Mouse (Mus musculus) bone marrow, adult 2 months (tissue): Measurements from ENCODE around the gene Mapk14. TPM values are rescaled to one million over a fixed set of nuclear protein-coding genes. Genes with fewer than 3 reads are reported as not detected.
"Not testable (repeated sequence)": the region's sequence is repeated elsewhere in the genome, so short reads cannot be mapped to it uniquely, and the experiment has no call there.

Experiments
- H3K27ac ChIP-seq: fragments of 200-500 bp; 2 replicates; pipeline ENCODE4 v1.5.1; 2012; ENCODE audit warnings: low read depth, mild to moderate bottlenecking, control low read depth, inconsistent platforms, low read length; ENCODE audit not compliant: control insufficient read depth, poor library complexity, insufficient read depth
- H3K4me1 ChIP-seq: fragments of 200-500 bp; 2 replicates; pipeline ENCODE4 v1.6.1; 2011; ENCODE audit warnings: low read length; ENCODE audit not compliant: control insufficient read depth, insufficient read depth
- H3K4me3 ChIP-seq: fragments of 200-500 bp; replicated peaks from 2 replicates; pipeline ENCODE3; 2011; ENCODE audit warnings: mild to moderate bottlenecking, low read depth, low read length, control low read depth; ENCODE audit not compliant: control insufficient read depth
- CTCF ChIP-seq: fragments of 200-500 bp; IDR thresholded peaks from 2 replicates; pipeline ENCODE4 v1.5.1; 2011; ENCODE audit warnings: low read length, control low read depth; ENCODE audit not compliant: control insufficient read depth, insufficient read depth
- POLR2A ChIP-seq: fragments of 200-500 bp; IDR thresholded peaks from 2 replicates; pipeline ENCODE4 v1.6.1; 2011; ENCODE audit warnings: low read depth, mild to moderate bottlenecking, control low read depth, low read length, borderline replicate concordance; ENCODE audit not compliant: control insufficient read depth
- WGBS: fragments of 180-500 bp; shearing (Covaris S2); methylation state at CpG from one replicate; pipeline ENCODE4 v1.1.7; 2018; 5-methylcytosine and 5-hydroxymethylcytosine counted together
- polyA plus RNA-seq: library from polyadenylated mRNA; stranded (reverse); fragments of >200 nt; gene quantifications from 2 replicates; pipeline ENCODE4 v1.2.4, GENCODE M21; 2011; ENCODE audit warnings: low replicate concordance; ENCODE audit not compliant: missing spikeins, insufficient read depth, insufficient read length

Mapk14 gene
- polyA plus RNA-seq, 1 experiment, result 100 TPM

DNA sequence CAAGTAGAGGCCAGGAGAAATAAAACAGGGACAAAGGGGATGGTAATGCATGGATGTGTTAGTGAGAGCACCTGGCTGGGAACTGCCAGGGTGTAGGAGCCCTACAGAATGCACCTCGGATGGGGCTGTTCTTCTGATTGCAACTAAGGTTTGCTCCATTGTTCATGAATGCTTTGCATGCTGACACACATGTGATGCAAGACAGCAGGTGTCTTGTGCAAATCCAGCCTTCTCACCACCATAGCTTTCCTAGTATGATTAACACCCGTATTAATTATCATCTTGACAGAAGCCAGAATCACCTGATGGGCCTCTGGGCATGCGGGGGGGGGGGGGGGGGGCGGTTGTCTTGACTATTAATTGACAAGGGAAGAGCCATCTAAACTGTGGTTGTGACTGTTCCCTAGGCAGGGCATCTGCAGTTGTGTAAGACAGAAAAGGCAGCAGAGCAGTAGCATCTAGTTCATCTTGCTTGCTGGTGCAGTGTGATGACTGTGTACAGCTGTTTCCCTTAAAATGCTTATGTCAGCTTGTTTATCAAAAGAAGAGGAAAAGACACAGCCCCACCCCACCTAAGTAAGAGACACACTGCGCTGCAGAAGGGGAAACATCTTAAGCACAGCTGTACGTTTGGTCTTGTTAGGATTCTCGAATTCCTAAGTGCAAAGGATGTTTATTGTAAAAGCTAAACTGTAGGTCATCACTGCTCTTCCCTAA is 24.9 kb downstream of the Mapk14 start:
- Histone ChIP-seq H3K4me3 (no peak overlapping the region), H3K27ac (no peak overlapping the region; the same call in 1 of the 2 replicates), H3K4me1 (peaks cover 3% of the 10 kb centered on the region; the same call in 1 of the 2 replicates)
- 58% methylated on average over 7 of the region's 7 CpGs for WGBS
- no peak for TF ChIP-seq POLR2A
- no peak for TF ChIP-seq CTCF

DNA sequence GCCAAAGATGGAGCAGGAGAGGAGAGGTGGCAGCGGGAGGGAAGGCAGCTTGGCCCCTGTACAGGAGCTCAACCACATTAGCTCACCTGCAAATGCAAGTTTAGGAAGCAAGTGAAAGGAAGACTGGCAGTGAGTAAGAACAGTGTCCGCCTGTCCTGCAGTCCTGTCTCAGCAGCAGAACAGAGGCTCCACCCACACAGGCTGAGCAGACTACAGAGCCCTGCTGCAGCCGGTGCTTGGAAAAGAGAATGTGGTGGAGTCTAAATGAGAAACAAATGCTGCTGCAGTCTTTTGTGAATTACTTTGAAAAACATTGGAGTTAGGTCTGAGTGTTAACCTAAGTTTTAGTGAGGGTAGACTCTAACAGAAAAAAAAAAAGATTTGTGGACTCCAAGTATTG is 26.4 kb downstream of the Mapk14 start:
- WGBS, result 88% methylated on average over 3 of the region's 3 CpGs

DNA sequence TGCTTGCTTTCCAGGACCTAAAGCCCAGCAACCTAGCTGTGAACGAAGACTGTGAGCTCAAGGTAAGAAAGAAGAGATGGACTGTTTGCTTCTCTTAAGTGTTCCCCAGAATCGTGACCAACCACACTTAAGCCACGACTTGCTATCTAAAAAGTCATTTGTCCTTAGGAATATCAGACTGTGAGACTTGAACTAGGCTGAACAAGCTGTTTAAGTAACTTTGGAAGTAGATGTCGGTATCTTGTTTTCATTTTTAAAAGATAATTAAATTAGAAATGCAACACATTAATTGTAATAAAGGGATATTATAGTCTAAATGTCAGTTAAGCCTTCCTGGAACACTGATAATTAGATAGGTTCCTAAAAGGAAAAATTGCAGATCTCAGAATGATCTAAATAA is 34.7 kb downstream of the Mapk14 start, which contains the start of gene AC170998.1:
Gene AC170998.1 (plus strand): TSS at position 301 of the 400 bp plus-strand sequence.
- WGBS, result 83% methylated on average over 4 of the region's 4 CpGs
- no peak for TF ChIP-seq CTCF
- no peak for TF ChIP-seq POLR2A
- no peaks in the 10 kb centered on the region; the same call in 1 of the 2 replicates for H3K4me1 ChIP-seq

More for the DNA sequence above, 26.4 kb downstream of the Mapk14 start:
- Histone ChIP-seq H3K4me3 (no peak overlapping the region), H3K4me1 (peaks cover 1% of the 10 kb centered on the region; the same call in 1 of the 2 replicates), H3K27ac (no peak overlapping the region)
- TF ChIP-seq CTCF, result no peak
- no peak for TF ChIP-seq POLR2A

DNA sequence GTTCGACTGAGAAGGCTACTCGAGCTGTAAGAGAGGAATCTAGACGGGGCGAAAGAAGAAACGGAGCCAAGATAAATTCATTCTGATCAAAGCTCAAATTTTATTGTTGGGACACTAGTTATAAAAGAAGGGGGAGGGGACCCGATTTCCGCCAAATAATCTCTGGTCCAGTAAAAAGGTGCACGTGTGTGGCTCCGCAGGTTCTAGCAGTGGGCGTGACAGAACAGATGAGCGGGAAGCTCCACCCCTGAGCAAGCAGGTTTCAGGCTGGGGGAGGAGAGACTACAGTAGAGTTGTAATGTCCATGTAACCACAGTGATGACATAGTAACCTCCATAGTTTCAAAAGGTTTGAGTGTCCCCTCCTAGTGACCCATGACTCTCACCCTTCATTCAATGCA is 36.4 kb downstream of the Mapk14 start:
- H3K4me1 ChIP-seq, H3K4me3 ChIP-seq, H3K27ac ChIP-seq: not testable (repeated sequence)
- WGBS, result 92% methylated on average over 11 of the region's 11 CpGs

More for the DNA sequence above, 34.7 kb downstream of the Mapk14 start, which contains the start of gene AC170998.1:
- no peak within 1 kb of the TSS for H3K4me3 ChIP-seq
- H3K27ac ChIP-seq, result no peak within 1 kb of the TSS

DNA sequence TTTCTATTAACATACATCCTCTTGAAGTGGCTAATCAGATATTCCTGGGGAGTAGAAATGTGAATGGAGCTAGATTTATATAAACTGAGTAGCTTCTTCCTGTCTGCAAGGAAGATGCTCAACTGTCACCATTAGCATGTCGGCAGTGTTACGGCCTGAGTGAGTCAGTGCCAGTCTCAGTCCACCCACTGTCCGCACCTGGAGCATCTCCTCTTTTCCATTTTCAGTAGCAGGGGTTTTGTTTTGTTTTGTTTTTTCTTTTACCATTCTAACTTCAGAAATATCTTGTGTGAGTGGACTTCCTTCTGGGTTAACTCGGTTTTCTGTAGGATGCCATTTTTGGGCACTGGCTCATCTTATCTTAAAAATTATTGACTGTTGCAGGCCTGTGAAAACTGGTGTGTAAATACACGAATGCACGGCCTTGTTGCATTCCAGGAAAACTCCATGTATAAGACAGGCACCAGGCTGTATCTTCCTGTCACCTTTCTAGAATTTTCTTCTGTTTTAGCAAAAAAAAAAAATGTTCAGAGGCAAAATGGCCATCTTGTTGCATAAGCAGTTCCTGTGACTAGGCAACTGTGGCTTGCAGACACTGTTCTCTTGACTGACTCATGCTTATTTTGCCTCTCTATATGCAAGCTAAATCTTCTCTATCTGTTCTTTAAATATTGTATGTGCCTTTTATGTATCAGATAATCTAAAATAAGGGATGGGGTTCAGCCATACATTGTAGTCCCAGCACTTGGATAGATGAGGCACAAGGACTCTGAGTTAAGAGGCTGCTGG is 44.4 kb downstream of the Mapk14 start:
- Histone ChIP-seq H3K27ac (peak overlapping the region; percentile 77), H3K4me1 (peaks cover 7% of the 10 kb centered on the region; the same call in 1 of the 2 replicates), H3K4me3 (no peak overlapping the region)
- no peak for TF ChIP-seq POLR2A
- TF ChIP-seq CTCF, result no peak
- 42% methylated on average over 6 of the region's 6 CpGs for WGBS

DNA sequence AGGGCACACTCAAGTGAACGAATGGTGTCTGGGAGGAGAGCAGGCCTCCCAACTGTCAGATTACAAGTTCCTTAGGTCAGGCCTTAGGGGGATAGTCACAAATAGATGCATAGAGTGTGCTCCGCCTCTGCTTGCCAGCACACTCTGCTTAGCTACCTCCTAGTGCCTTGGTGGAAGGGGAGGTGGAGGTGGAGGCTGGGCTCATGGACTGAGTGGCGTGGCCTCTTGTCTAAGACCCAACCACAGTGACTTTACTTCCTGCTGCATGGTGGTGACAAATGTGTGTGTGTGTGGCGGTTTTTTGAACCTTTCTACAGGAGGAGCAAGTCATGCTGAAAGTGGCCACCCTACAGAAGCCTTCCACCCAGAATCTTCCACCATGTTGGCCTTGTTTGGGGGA is 45.4 kb downstream of the Mapk14 start:
- TF ChIP-seq POLR2A (no peak), CTCF (no peak)
- 18% methylated on average over 4 of the region's 4 CpGs for WGBS
- Histone ChIP-seq H3K4me3 (no peak overlapping the region), H3K27ac (peak overlapping the region; percentile 77), H3K4me1 (peaks cover 7% of the 10 kb centered on the region; the same call in 1 of the 2 replicates)

DNA sequence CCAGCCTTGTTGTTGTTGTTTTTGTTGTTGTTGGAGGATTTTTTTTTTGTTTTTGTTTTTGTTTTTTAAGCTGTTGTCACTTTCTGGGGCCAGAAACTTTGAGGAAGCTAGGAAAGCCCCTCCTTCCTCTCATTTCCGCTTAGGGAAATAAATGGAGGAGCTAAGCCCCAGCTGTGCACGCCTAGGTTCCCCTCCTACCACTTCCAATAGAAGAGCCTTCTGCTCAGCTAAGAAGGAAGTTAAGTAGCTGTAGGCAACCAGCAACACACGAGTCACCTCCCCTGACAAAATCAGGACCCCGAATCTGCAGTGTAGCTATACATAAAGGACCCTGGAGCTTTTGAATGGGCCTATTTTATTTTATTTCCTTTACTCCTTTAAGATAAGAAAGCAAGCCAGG is 46.8 kb downstream of the Mapk14 start:
- Histone ChIP-seq H3K27ac (no peak overlapping the region), H3K4me1 (peaks cover 7% of the 10 kb centered on the region; the same call in 1 of the 2 replicates), H3K4me3 (no peak overlapping the region)
- WGBS, result 23% methylated on average over 4 of the region's 4 CpGs
- TF ChIP-seq CTCF (no peak), POLR2A (no peak)

DNA sequence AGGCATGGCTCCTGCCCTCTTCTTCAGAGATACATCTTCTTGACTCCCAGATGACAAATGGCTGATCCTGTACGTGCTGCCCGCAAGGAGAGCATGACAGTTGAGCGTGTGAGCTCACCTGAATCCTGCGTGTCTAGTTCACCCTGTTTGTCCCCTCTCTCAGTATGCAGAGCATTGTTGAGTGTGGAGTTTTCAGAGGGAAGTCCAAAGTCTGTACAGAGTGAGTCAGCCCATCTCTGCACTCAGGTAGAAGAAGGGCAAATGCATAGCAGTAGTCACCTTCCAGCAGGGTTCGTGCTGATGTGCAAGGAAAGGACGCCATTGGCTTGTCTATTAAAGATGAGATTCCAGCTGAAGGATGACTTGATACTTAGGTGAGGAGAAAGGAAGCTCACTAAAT is 48.1 kb downstream of the Mapk14 start:
- WGBS, result 91% methylated on average over 6 of the region's 6 CpGs
- no peak overlapping the region for H3K27ac ChIP-seq
- TF ChIP-seq CTCF (no peak), POLR2A (no peak)
- no peak overlapping the region for H3K4me3 ChIP-seq
- H3K4me1 ChIP-seq, result peaks cover 7% of the 10 kb centered on the region; the same call in 1 of the 2 replicates
